ENCODE assay signal across 22 mouse cellular contexts in the genomic region with DNA sequence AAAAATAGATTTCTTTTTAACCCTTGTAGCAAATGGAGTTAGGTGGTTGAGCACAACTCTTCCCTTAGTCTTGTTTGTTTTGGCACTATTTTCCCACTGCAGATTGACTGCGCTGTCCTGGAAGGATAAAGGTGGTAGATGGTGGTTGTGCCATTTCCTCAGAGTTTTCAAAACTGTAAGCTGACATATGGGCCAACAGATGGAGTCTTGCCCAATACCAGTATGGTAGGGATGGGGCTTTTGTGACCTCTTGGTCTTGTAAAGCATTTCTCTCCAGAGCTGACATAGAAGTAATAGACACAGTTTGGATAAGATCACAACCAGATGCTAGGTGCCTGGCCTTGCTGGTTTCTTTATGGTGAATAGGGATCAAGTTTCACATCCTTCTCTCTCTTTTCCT. TPM values are rescaled to one million over a fixed set of nuclear protein-coding genes. Genes with fewer than 3 reads are reported as not detected.
DNase-seq lines count a peak whose midpoint lies in the region; ATAC-seq lines count a peak whose summit lies in the region.
"Had no signal": no experiment of that assay in that cellular context is flagged by ENCODE, and none has a peak within 500 bp of the region (broad histone marks: within the 10 kb centered on the region; RNA-seq: fewer than 3 reads in every experiment).

No protein-coding gene starts in this region.

- peak; percentile 21 for DNase-seq in cerebellum, adult 9-11 months
- no peak for DNase-seq in cerebellum, postnatal 36 days
- DNase-seq in heart, adult 11 months = peak; percentile 50
- no peak for DNase-seq in heart, embryonic 10.5 days (ENCODE audit: low spot score)
- peak; percentile 56 for DNase-seq in NIH3T3 (ENCODE audit: low read depth)
- no peak for DNase-seq in retina, postnatal 1 day
- DNase-seq: cerebellum, adult 8-10 months; cerebellum, postnatal 25 days; forebrain, postnatal 0 days; gastrocnemius, postnatal 36 days; kidney, adult 2 months had no signal

- peaks cover 83% of the 10 kb centered on the region for H3K36me3 ChIP-seq in heart, embryonic 10.5 days
- peaks cover 79% of the 10 kb centered on the region for H3K36me3 ChIP-seq in limb, embryonic 12.5 days
- peaks cover 73% of the 10 kb centered on the region for H3K36me3 ChIP-seq in hindbrain, embryonic 12.5 days

- no peaks in the 10 kb centered on the region for H3K4me1 ChIP-seq in heart, embryonic 10.5 days
- H3K4me1 ChIP-seq in limb, embryonic 12.5 days (replicated peaks) = no peaks in the 10 kb centered on the region; the same call in 1 of the 2 replicates
- no peaks in the 10 kb centered on the region for H3K4me1 ChIP-seq in hindbrain, embryonic 12.5 days
- H3K4me1 ChIP-seq: embryonic facial prominence, embryonic 13.5 days; forebrain, embryonic 12.5 days; heart, embryonic 12.5 days; hindbrain, embryonic 10.5 days; hindbrain, embryonic 15.5 days had no signal

- no peak overlapping the region for H3K4me2 ChIP-seq in limb, embryonic 12.5 days
- H3K4me2 ChIP-seq in hindbrain, embryonic 12.5 days (replicated peaks) = no peak overlapping the region
- H3K4me2 ChIP-seq: embryonic facial prominence, embryonic 13.5 days; forebrain, embryonic 12.5 days; heart, embryonic 12.5 days; hindbrain, embryonic 15.5 days had no signal

- no peaks in the 10 kb centered on the region for H3K9me3 ChIP-seq in heart, embryonic 10.5 days
- H3K9me3 ChIP-seq in limb, embryonic 12.5 days = no peaks in the 10 kb centered on the region
- H3K9me3 ChIP-seq in hindbrain, embryonic 12.5 days (replicated peaks) = no peaks in the 10 kb centered on the region
- H3K9me3 ChIP-seq: embryonic facial prominence, embryonic 13.5 days; forebrain, embryonic 12.5 days; heart, embryonic 12.5 days; hindbrain, embryonic 10.5 days; hindbrain, embryonic 15.5 days had no signal

- H3K27me3 ChIP-seq in heart, embryonic 10.5 days (ENCODE audit: insufficient read depth, poor library complexity, severe bottlenecking) = no peaks in the 10 kb centered on the region
- H3K27me3 ChIP-seq in limb, embryonic 12.5 days = no peaks in the 10 kb centered on the region
- no peaks in the 10 kb centered on the region for H3K27me3 ChIP-seq in hindbrain, embryonic 12.5 days
- H3K27me3 ChIP-seq: embryonic facial prominence, embryonic 13.5 days; forebrain, embryonic 12.5 days; heart, embryonic 12.5 days; hindbrain, embryonic 15.5 days had no signal

- no peak overlapping the region for H3K4me3 ChIP-seq in heart, embryonic 10.5 days
- no peak overlapping the region for H3K4me3 ChIP-seq in limb, embryonic 12.5 days (replicated peaks)
- no peak overlapping the region for H3K4me3 ChIP-seq in hindbrain, embryonic 12.5 days
- H3K4me3 ChIP-seq: embryonic facial prominence, embryonic 13.5 days; forebrain, embryonic 12.5 days; heart, adult 2 months; heart, embryonic 12.5 days; hindbrain, embryonic 10.5 days; hindbrain, embryonic 15.5 days had no signal

- 98% methylated on average over 1 of the region's 1 CpGs for WGBS in heart, embryonic 10.5 days
- WGBS in limb, embryonic 12.5 days = 95% methylated on average over 1 of the region's 1 CpGs
- WGBS in hindbrain, embryonic 12.5 days = 95% methylated on average over 1 of the region's 1 CpGs

- H3K27ac ChIP-seq in heart, embryonic 10.5 days = no peak overlapping the region
- H3K27ac ChIP-seq in limb, embryonic 12.5 days = 0 out of 2 replicates have a peak overlapping the region, but pooled peaks have one; percentile 3
- no peak overlapping the region for H3K27ac ChIP-seq in hindbrain, embryonic 12.5 days
- H3K27ac ChIP-seq: embryonic facial prominence, embryonic 13.5 days; forebrain, embryonic 12.5 days; heart, adult 2 months; hindbrain, embryonic 10.5 days; hindbrain, embryonic 15.5 days had no signal

- H3K9ac ChIP-seq in limb, embryonic 12.5 days (replicated peaks) = no peak overlapping the region
- H3K9ac ChIP-seq in hindbrain, embryonic 12.5 days = no peak overlapping the region
- H3K9ac ChIP-seq: embryonic facial prominence, embryonic 13.5 days; forebrain, embryonic 12.5 days; forebrain, postnatal 0 days; heart, embryonic 12.5 days; hindbrain, embryonic 15.5 days had no signal

- ATAC-seq in limb, embryonic 12.5 days (ENCODE audit: insufficient number of reproducible peaks, insufficient read depth, low FRiP score, low TSS enrichment, low read depth) = no peak
- no peak for ATAC-seq in hindbrain, embryonic 12.5 days (ENCODE audit: low FRiP score)
- ATAC-seq: forebrain, postnatal 0 days; intestine, embryonic 16.5 days had no signal

RNA-seq across cellular contexts. Expression of gene Stard7, which starts 28.0 kb away (rescaled TPM):
- polyA plus RNA-seq in heart, embryonic 10.5 days (2016; fragmentation: Nextera tagmentation; extraction: Ambion mirVana) = 97.1 and 110 TPM in 2 replicates
- 86.5 and 89.6 TPM in 2 replicates for polyA plus RNA-seq in limb, embryonic 12.5 days (2016; fragmentation: Nextera tagmentation; extraction: Ambion mirVana)
- polyA plus RNA-seq in hindbrain, embryonic 12.5 days (2016; fragmentation: Nextera tagmentation; extraction: Ambion mirVana) = 86.0 and 86.9 TPM in 2 replicates

RNA-seq across cellular contexts. Expression of gene Dusp2, which starts 37.9 kb away (rescaled TPM):
- polyA plus RNA-seq in heart, embryonic 10.5 days (2016; fragmentation: Nextera tagmentation; extraction: Ambion mirVana) = 14.1 and 15.7 TPM in 2 replicates
- polyA plus RNA-seq in limb, embryonic 12.5 days (2016; fragmentation: Nextera tagmentation; extraction: Ambion mirVana) = 6.5 and 7.0 TPM in 2 replicates
- 5.5 and 6.9 TPM in 2 replicates for polyA plus RNA-seq in hindbrain, embryonic 12.5 days (2016; fragmentation: Nextera tagmentation; extraction: Ambion mirVana)

RNA-seq across cellular contexts. Expression of gene Astl, which starts 40.4 kb away (rescaled TPM):
- 0.08 TPM in 1 of 2 replicates, not detected in the other for polyA plus RNA-seq in heart, embryonic 10.5 days (2016; fragmentation: Nextera tagmentation; extraction: Ambion mirVana)
- not detected in 2 replicates for polyA plus RNA-seq in limb, embryonic 12.5 days (2016; fragmentation: Nextera tagmentation; extraction: Ambion mirVana)
- not detected in 2 replicates for polyA plus RNA-seq in hindbrain, embryonic 12.5 days (2016; fragmentation: Nextera tagmentation; extraction: Ambion mirVana)
- polyA plus RNA-seq: brain, embryonic 14.5 days; forebrain, embryonic 12.5 days; forebrain, postnatal 0 days; heart, adult 2 months; heart, embryonic 12.5 days; heart, embryonic 16.5 days; hindbrain, embryonic 10.5 days; hindbrain, embryonic 15.5 days; intestine, embryonic 16.5 days; kidney, adult 2 months had no signal

RNA-seq across cellular contexts. Expression of gene Tmem127, which starts 50.3 kb away (rescaled TPM):
- polyA plus RNA-seq in heart, embryonic 10.5 days (2016; fragmentation: Nextera tagmentation; extraction: Ambion mirVana) = 22.1 and 23.1 TPM in 2 replicates
- polyA plus RNA-seq in limb, embryonic 12.5 days (2016; fragmentation: Nextera tagmentation; extraction: Ambion mirVana) = 26.5 and 29.6 TPM in 2 replicates
- polyA plus RNA-seq in hindbrain, embryonic 12.5 days (2016; fragmentation: Nextera tagmentation; extraction: Ambion mirVana) = 41.1 and 41.3 TPM in 2 replicates

RNA-seq across cellular contexts. Expression of gene Ciao1, which starts 50.4 kb away (rescaled TPM):
- polyA plus RNA-seq in heart, embryonic 10.5 days (2016; fragmentation: Nextera tagmentation; extraction: Ambion mirVana) = 58.3 and 61.1 TPM in 2 replicates
- 65.1 and 65.9 TPM in 2 replicates for polyA plus RNA-seq in limb, embryonic 12.5 days (2016; fragmentation: Nextera tagmentation; extraction: Ambion mirVana)
- 54.7 and 56.2 TPM in 2 replicates for polyA plus RNA-seq in hindbrain, embryonic 12.5 days (2016; fragmentation: Nextera tagmentation; extraction: Ambion mirVana)

Comparison
In these comparisons a context has a peak if more than half of its experiments do, and no peak if none do; other contexts are left out.
1. DNase-seq: peak in cerebellum, adult 9-11 months (single experiment), heart, adult 11 months (single experiment) and NIH3T3 (single experiment); none in cerebellum, postnatal 36 days (0 of 2), heart, embryonic 10.5 days (single experiment) and retina, postnatal 1 day (single experiment).